Mouse (Mus musculus) c-Kit-positive CD71-positive TER-119-positive erythroid progenitor cells, embryonic 14.5 days (primary cell): ENCODE results near the gene Cacna1c.

ENCODE experiments used
- DNase-seq: peaks from one replicate; pipeline ENCODE4 v3.0.0-alpha.2; 2013; ENCODE audit warnings: low spot score

The Cacna1c gene

DNA sequence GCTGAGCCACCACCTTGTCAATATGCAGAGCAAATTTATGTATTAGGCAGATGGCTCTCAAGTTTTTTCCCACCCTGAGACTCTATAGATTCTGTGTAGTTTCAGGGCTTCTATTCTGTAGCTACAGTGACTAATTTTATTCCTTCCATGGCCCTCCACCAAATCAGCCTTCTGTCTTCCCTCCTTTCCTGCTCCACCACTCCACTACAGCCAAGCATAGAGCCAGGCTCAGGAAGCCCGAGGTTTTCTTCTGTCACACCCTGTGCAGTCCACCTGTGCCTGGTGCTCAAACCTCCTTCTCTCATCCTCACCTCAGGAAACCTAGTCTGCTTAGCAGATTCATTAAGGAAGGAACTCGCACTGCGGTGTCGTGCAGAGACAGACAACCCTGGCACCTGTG lies 51.1 kb downstream of the Cacna1c start:
- DNase-seq: no peak

DNA sequence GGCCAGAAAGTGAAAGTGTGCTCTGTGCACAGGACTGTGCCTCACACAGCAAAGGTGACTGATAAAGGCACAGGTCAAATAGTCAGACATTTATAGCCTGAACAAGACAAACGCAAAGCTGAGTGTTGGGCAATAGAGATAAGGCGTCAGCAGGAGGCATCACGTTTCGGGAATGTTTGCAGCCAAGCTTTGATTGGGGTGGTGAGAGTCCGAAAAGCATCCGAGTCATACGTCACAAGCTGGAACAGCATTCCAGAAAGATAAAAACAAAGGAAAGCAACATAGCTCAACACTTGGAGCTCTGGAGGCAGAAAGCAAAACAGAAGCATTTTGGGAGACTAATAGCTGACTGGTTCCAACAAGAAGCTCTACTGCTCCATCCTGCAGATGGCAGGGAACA lies 56.7 kb downstream of the Cacna1c start:
- no peak for DNase-seq

DNA sequence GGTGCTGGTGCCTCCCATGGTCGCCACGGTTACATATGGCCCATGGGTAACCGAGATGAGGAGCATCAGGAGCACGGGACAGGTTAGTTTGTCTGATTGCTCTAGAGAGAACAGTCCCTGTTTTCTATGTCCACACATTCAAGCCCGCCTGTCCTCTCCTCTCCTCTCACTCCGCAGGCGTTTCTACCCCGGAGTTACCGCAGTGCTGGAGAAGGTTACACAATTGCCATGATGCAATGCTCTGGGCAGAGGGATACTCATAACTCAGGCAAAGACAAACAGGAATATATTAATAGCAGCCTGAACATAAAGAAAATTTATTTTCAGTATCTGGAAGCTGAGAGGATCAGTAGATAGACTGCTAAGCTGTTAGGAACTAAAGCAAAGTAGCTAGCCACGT lies 58.5 kb downstream of the Cacna1c start:
- no peak for DNase-seq

DNA sequence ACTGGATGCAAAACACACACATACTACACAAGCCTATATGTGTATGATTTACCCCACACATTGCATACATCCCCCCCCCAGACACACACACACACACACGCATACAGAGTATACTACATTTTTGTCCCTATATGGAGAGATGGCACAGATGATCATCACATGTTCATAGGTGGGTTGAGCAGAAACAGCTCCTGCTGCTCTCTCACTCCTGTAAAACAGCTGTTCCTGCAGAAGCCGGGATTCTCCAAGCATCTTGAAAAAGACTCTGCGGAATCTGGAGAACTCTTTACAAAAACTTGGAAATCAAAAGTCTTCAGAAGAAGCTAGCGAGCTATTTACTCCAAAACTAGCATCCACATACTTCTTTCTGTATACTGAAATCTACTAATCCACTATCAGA lies 63.4 kb downstream of the Cacna1c start:
- DNase-seq: no peak

DNA sequence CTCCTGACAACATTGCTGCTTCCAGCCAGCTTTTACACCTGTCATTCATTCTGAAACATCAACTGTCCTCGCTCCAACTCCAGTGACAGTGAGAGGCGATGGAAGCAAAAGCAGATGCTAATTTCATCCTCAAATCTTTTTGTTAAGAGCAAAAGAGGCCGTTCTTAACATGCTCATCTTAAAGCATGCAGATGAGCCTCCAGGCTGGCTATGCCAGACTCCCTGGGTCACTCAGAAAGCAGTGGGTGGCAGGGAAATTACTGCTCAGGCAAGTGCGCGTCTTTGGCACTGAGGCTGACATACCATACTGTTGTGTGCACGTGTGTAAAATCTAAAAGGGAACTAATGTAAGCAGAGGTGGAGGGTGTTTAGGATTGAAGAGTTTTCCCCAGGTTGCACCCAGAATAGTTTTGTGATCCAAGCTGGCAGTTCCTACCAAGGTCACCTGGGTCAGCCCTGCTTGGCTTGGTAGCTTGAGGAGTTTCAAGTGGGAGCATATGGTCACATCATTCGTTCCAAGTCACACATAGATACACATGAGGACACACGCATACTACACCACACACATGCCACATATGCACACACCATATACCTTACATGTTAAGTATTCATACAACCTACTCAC lies 64.0 kb downstream of the Cacna1c start:
- no peak for DNase-seq

DNA sequence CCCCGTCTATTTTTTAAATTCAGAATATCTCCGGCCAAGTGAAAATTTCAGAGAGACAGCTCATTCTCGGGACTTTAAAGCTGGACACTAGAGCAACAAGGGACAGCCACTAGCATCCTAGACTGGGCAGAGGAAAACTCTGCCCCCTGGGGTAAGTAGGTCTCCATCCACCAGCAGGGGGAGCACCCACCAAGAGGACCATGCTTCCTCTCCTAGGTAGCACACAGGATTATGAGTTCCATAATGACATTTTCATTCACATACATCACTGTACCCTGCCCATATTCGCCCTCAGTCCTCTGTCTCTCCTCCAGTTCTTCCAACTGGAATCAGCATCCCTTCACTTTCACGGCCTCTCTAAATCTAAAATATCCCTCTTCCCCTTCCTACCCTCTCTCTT lies 66.6 kb downstream of the Cacna1c start:
- peak; percentile 28 for DNase-seq

DNA sequence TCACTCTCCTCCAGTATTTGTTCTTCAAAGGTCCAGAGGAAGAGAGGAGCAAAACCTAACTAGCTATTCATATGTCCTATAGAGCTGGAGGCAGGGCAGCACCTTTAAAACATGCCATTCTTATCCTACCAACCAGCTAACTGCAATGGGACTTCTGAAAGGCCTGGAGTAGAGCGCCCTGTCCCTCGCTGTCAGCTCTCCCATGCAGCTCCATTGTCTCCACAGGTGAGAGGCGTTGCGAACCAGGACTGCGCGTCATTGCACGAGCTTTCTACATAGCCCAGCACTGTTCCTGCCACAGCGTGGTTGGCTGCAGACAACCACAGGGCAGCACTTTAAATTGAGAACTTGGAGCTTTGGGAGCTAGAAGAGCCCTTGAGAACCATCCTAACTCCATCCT lies 67.7 kb downstream of the Cacna1c start:
- DNase-seq: no peak

DNA sequence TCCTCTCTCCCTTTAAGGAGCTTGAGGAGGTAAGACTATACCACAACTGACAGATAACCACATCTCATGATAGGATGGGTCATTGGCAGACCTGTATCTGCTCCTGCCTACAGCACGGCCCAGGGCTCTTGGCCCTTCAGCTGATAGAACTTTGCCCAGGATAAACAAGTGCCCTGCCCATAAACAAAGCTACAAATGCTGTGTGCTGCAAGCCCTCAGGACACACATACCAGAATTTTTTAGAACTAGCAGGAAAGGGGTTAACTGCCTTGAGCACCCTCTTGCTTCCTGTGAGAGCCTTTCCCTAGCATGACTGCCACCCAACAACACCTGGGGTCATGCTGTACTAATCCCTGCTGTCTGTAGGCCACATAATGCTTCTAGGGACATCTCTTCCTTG lies 68.1 kb downstream of the Cacna1c start:
- no peak for DNase-seq

DNA sequence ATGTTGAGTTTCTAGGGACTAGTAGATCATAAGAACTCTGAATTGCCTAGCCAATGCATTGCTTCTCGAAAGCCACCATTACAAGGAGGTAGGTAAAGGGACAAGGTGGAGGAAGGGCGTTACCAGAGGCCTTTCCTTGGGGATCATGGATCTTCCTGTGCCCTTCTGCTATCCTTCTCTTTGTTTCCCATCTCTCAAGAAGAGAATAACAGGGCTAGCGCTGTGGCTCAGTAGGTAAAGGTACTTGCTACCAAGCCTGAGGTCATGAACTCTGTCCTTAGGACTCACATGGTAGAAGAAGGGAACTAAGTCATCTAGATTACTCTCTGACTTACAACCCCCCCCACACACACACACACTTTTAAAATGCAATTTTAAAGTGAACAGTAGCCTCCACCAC lies 69.2 kb downstream of the Cacna1c start:
- DNase-seq: no peak

DNA sequence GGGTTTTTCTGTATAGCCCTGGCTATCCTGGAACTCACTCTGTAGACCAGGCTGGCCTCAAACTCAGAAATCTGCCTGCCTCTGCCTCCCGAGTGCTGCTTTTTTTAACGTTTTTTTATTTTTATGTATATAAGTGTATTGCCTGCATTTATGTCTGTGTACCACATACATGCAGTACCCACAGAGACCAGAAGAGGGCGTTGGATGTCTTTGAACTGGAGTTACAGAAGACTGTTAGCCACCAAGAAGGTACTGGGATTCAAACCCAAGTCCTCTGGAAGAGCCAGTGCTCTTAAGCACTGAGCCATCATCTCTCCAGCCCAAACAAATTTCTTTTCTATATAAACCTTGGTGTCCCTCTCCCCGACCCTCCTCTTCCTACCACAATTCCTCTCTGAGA lies 77.8 kb downstream of the Cacna1c start:
- no peak for DNase-seq

DNA sequence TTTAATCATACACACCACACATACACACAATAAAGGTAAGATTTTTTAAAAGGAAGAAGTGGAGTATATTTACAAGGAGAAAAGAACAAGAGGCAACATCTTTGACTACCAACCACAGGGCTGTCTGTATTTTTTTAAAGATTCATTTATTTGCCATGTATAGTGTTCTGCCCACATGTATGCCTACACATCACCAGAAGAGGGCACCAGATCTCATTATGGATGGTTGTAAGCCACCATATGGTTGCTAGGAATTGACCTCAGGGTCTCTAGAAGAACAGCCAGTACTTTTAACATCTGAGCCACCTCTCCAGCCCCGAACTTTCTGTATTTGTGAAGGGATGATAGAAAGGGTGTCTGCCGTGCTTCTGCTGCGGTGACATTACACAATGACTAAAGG lies 79.9 kb downstream of the Cacna1c start:
- DNase-seq: no peak

DNA sequence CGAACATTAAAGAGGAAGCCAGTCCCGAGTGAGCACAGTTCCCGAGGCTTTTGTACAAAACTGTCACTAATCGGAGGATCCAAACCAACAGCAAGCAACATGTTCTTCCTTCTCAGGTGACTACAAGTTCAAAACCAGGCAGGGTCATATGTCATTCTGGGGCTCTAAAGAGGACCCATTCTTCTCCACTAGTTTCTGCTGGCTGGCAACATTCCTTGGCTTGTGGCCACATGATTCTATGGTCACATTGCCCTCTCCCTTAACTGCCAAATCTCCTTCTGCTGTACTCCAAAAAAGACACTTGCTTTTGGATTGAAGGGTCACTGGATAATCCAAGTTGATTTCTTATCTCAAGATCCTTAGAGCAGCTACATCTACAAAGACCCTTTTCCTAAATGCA lies 82.9 kb downstream of the Cacna1c start:
- DNase-seq: no peak

DNA sequence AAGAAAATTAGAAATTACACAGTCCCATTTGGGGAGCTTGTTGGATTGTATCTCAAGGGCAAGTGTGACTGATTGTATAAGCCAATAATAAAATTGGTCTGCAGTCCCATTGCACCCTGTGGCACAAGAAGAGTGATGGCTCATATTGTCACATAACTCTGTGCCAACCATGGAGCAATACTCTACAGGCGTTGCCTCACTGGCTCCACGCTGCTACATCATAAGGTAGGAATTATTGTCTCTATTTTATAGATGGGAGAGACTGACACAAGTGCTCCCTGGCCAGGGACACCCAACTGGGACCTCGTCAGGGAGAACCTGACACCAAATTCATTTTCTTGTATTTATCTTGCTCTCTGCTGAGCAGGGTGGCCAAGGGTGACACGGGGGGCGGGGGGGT lies 85.8 kb downstream of the Cacna1c start:
- no peak for DNase-seq

DNA sequence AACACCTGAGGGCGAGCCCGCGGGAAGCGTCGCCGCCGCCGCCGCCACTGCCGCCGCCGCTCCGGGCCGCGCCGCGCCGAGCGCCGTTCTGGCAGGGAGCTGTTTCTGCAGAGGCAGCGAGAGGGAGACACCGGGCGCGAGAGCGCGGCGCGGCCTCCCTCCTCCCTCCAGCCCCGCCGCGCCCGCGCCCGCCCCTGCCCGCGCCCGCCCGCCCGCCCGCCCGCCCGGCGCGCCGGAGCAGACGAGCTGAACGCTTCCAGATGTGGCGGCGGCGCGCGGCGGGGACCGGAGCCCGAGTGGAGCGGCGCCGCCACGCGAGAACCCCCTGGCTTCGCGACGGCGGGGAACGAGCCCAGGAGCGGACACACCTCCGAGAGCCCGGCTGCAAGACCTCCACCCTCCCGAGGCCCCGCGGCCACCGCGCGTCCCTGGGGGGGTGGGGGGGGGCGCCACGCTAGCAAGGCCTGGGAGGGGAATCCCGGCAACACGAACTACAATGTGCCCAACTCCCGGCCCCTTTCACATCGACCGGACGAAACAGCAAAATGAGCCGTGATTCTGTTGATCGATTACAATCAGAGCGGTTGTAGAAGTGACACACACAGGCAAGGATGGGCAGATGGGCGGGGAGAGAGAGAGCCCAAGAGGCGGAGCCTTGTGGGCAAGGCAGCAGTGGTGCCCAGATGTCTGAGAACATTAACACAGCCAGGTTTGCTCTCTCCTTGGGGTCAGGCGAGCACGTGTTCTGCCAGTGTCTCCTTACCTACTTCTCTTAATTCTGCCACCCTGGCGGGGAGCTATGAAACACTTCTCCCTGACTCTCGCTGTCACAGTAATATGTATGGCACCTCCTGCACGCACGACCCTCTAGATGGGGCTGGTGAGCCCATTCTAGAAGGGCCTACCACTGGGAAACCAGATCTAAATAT lies 87.5 kb downstream of the Cacna1c start:
- DNase-seq: no peak

DNA sequence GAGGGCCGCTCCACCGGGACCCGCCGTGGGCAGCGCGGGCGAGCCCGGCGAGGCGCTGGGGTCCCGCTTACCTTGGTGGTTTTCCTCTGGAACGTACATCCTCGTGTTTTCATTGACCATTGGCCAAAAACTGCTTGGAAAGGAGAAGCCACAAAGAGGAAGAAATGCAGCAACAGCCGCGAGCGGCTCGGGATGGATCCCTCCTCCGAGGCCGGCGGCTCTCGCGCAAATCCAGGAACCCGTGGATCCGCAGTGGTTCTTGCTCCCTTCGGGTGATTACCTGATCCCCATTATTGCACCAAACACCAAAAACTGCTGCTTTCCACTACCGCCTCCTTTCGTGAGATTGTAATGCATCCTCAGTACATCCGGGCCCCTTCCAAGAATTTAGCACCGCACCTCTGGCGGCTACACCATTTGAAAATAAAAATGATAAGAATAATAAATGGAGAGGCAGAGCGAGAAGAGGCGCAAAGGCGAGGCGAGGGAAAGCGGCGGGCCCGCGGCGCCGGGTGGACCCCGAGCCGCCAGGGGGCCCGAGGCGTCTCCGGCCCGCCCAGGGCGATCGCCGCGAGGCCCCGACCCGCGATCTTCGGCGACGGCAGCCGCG lies 88.3 kb downstream of the Cacna1c start:
- DNase-seq: no peak

DNA sequence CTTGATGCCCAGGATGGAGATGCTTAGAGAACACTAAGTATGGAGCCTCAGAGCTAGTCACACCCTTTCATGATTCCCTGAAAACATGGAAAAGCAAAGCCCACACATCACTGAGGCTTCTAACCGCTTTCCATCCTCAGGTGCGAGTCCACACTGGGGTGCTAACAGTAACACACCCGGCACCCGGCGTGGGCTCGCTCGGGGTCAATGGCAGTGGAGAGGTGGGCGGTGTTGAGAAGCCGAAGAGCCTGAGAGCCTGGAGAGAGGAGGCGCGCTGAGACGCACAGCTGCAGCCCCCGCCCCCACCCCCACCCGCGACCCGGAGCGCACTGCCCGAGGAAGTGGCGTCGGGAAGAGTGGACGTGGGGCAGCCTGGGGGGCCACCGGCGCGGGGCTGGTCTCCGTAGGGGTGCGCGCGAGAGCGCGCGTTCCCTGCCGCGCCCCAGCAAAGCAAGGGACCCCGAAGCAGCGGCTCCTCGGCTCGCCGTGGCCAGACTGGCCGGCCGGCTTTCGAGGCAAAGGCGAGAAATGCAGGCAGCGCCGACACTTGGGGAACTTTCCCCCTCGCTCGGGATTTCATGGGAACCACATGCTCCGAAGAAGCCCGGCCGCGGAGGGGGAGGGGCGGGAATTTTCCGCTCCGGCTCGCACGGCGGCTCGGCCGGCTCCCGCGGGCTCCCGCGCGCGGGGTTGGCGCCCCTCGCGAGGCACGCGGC lies 88.9 kb downstream of the Cacna1c start:
- DNase-seq: no peak

DNA sequence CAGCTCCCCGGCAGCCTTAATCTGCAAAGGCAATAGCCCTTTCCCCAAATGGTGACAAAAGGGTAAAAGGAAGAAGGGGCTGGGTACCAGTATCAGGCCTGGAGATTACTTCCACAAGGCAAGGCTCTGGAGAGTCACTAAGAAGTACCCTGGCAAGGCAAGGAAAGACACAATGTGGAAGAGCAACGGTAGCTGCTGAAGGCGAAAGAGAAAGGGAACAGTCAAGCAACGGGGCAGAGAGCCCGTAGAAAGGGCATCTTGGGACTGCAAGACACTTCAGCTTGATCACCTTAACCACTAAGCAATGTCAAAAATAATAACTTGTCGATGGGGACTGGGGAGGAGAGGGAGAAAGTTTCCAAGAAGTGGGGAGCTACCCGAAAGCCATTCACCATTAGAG lies 89.5 kb downstream of the Cacna1c start:
- DNase-seq: no peak

DNA sequence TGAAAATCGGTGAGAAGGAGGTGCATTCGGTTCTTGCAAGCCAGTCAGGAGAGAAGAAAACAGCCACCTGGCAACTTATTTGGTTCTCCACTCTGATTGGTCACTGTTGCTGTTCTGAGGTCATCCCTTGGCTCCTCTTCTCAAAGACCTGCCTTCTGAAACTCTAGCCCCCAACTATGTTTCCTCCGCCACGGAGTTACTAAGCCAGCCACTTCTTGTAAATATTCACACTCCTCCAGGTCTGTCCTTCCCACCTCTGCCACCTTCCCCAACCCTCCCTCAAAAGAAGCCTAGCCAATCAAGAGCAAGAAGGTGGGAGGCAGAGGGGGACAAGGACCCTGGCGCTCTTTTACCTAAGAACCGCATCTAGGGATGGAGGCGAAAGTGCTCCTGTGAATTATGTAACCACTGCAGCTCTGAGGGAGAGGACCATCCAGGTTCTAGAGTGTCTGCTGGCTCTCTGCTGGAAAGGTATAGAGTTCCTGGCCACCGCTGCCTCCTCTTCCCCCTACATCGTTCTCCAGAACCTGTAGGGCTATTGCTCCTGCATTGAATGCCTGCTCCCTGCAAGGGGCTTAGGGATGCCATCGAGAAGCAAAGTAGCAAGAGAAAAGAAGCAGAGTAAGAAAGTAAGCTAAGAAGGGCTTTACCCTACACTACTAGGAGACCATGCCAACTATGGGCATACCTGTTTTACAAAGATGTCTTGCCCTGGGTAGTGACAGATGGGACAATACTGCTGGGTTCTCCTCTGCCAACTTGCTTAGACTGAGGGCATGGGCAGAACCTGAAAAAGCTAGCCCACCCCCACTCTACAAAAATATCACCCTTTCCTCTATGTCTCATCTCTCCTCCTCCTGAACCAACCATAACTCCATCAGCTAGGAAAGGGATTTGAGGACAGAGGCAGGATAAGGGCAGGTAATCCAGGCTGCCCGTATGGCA lies 90.3 kb downstream of the Cacna1c start:
- no peak for DNase-seq

DNA sequence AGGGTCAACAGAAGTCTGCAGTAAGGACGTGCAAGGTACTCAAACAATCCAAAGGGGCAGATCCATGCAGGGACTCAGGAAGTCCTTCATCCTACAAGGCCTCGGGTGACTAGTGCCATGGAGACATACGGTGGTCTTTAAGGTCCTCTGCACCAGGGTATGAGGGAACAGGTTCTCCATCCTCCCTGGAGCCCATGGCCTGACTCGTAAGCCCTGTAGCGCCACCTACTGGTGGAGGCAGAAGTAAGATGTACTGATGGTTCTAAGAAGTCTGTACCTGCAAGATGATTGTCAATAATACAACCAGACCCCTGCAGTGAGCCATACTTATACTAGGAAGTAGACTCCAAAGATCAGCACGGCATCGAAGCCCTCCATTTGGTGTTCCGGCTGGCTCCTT lies 92.0 kb downstream of the Cacna1c start:
- peak; percentile 64 for DNase-seq

DNA sequence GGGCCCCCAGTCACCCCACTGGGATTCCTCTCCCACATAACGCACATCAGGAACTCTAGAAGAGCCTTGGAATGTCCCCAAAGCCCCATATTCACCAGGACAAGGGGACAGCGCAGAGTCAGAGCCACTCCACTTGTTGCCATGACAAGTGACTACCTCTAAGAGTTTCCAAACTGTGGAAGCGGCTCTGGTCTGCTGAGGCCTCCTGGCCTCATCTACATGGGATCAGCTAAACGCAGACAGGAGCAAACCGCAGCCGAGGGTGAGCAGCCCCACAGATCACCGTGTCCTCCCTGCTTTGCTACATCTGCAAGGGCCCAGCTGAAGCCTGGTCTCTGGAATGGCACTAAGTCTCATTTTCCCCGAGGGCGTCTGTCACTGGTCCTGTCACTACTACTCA lies 93.3 kb downstream of the Cacna1c start:
- DNase-seq: no peak

DNA sequence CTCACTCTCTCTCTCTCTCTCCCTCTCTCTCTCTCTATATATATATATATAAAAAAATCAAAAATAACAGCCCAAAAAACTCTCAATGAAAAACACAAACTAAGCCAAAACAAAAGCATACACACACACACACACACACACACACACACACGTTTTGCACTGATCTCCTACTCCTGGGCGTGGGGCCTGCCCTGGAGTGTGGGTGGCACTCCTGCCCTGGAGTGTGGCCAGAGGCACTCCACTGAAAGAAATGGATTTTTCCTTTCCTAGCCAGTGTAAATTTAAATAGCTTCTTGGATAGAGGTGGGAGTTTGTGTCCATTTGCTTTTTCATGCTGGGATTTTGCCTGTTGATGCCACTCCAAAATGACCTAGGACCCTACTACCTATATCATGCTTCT lies 96.9 kb downstream of the Cacna1c start:
- no peak for DNase-seq

DNA sequence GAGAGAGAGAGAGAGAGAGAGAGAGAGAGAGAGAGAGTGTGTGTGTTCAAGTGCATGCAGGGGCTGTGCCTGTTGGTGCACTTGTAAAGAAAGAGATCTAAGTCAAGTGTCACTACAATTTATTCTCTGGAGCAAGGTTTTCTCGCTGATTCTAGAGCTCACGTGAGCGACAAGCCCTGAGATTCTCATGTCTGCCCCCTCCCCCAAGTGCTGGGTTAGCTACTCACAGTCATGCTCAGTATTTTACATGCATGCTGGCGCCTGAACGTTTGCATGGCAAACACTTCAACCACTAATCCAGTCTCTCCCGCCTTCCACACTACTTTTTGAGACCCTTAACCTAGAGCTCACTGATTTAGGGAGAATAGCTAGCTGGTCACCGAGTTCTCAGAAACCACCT lies 99.7 kb downstream of the Cacna1c start:
- no peak for DNase-seq
